Mouse (Mus musculus) WW6 (cell line): ENCODE measurements around the gene Zfp867.

Experiments
- DNase-seq: peaks from one replicate; pipeline ENCODE4 v3.0.0-alpha.2; 2013; ENCODE audit warnings: low read depth, low spot score

The Zfp867 gene

DNA sequence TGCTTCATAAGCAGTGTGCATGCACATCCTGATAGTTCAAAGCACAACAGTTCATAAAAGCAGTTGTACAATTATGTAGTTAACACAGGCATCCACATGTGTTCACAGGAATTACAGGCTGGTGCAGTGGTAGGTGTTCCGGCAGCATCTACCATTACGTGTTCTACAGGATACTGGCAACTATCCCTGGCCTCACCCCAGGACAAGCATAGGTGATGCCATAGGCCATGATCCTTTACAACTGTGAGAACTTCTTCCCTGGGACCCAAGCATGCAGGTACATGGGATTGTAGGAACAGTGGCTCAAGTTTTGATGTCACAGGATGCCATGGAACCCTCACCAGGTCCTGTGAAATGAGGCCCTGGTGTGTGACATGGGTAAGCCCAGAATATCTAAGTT is 11.8 kb downstream of the Zfp867 start:
- DNase-seq = no peak

- peak; percentile 34 for DNase-seq
These were observed 13.3 kb downstream of the Zfp867 start for GRCm38 (mm10) chr11:59458973-59459372.

DNA sequence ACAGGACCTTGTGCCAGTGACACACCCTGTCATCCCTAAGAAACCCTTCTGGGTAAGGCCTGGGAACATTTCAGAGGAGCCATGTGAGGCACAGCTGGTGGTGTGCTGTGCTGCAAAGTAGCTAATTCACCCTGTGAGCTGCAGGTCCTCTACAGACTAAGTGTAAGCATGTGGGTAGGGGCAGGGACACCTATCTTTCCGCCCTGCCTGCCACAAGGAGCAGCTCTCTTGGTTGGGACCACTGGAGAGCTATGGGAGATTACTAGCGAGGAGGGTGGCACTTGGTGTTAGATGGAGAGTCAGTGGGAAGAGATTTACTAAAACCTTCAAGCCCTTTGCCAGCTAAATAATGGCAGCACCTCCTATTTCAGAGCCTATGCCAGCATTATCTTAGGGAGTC is 15.4 kb downstream of the Zfp867 start:
- no peak for DNase-seq

DNA sequence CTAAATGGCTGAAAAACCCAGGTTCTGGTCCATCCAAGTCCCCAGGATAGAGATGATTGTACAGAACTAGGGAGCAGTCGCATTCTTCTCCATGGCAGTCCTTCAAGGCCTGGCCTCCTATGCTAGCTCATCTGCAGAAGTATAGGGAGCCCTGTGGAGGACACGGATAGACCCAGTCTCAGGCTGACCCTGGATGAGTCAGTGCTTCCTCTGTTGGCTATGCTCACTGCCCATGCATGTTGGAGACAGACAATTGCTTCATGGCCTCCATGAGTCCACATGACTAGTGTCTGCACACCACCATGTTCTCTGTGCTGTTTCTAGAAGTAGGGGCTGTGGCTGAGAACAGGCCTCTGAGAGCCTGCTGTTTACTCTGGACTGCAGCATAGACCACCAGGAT is 15.9 kb downstream of the Zfp867 start:
- DNase-seq = no peak

DNA sequence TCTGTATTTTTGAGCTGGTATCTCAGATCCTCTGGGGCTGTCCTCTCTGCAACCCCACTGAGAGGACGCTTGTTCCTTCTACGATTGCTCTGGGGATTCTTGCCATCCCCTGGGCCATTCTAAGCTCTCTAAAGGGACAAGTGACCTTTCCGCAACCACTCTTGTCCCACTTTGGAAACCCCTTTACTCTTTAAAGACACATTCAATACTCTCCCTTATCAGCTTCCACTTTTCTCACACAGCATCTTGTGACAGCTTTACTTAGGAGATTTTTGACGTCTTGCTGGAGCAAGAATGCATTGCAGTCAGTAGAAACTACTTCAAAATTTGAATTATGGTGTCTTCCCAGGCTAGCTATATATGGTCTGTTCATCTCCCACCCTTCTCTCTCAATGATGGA is 21.2 kb downstream of the Zfp867 start, which contains the start of gene Snap47:
Snap47 (minus strand) TSS at position 101 of the 400 bp plus-strand sequence.
- DNase-seq = no peak

- no peak for DNase-seq
These were observed 22.0 kb downstream of the Zfp867 start for GRCm38 (mm10) chr11:59450230-59450771.

- DNase-seq = peak; percentile 94
These were observed 22.5 kb downstream of the Zfp867 start, which contains the start of gene Jmjd4 for GRCm38 (mm10) chr11:59449741-59450229. TSS of gene Jmjd4 (plus strand) at chr11:59450045.

DNA sequence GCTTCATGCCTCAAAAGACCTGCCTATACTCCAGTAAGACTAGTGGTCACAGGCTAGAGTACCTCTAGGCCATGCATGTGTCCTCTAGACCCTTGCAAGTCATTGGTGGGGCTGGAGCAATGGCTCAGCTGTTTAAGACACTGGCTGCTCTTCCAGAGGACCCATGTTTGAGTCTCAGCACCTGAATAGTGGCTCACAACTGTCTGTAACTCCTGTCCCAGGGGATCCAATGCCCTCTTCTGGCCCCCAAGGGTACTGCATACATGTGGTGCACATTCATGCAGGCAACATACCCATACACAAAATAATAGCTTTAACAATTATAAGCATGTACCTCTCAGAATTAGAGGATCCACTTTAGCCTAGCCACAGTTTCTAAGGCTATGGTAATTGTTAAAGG is 29.2 kb downstream of the Zfp867 start:
- DNase-seq = no peak

- no peak for DNase-seq
These were observed 34.3 kb downstream of the Zfp867 start for GRCm38 (mm10) chr11:59437954-59438353.

DNA sequence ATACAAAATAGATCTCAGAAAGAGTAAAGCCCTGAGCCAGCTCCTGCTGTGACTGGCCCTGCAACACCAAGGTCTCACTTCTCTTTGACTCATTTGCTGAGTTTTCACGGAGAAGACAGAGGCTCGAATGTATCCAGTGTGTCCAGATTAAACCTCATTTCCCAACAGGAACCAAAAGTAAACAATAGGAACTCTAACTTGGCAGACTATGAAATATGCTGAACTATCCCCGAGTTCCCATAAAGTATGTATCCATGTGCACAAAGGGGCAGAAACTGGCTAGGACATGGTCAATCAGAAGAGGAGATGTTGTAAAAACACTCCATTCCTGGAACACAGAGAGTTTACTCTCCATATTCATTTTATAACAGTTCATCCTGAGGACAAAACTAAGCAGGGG is 40.0 kb downstream of the Zfp867 start:
- DNase-seq = no peak

DNA sequence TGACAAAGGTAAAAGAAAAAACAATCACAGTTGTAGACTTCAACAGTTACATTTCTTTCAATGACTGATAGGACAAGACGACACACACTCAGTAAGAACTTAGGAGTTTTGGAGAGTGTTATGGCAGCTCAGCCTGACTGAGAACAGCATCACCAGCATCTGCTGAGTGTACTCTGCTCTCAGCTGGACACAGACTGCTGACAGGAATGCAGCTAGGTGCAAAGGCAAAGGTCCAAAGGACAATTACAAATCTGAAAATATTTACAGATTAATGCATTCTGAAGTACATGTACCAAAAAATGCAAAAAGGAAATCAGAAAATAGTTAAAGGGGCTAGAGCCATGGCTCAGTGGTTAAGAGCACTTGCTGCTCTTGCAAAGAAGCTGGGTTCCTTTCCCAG is 42.3 kb downstream of the Zfp867 start:
- DNase-seq = no peak

DNA sequence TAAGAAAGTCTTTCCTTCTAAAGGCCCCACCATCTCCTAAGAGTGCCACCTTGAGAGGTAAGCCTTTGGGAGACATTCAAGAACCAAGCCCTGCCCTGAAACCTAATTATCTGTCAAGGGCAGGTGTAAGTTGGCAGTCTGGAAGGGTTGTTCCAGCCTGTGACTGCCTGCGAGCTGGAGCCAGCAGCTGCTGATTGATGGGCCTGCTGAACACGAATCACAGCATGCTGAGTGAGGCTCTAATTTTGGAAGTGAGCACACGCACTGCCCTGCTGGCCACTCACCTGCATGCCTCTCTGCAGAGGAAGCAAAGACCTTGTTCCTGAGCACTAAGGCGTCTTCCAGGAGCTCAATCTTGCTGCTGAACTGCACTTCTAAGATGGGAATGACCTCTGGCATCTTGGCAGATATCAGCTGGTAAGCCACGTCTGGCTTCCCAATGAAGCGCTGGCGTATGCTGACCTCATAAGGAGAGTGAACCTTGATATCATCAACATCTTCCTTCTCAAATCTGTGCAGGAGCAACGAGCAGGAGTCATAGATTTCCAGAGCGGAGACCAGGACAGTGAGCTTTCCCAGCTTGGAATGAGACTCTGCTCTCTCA is 44.1 kb downstream of the Zfp867 start:
- no peak for DNase-seq

GRCm38 (mm10) chr11:59425671-59426101 is 46.6 kb downstream of the Zfp867 start:
- DNase-seq = no peak

DNA sequence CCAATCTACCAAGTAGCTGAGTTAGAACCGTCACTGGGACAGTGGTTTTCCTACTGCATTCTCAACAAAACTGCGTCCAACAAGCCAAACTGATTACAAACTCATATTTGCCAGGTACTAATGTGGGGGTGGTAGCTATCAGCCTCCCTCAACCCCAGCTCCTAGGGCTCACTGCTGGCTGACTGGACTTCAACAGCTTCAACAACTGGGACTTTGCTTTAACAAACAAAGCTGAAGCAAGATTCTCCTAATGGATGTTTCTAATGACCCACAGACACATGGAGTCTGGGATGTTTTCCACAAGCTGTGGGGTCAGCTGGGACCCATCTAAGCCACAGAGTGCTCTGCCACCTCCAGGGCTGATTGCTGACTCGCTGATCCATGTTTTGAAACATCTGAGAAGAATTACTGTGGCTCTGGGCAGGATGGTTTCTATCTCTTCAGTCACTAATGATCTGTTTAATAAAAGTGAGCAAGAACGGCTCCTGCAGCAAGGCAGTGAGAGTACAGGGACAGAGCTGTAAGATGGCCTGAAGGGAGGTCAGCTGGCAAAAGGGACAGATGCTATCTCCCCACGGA is 49.2 kb downstream of the Zfp867 start:
- no peak for DNase-seq

DNA sequence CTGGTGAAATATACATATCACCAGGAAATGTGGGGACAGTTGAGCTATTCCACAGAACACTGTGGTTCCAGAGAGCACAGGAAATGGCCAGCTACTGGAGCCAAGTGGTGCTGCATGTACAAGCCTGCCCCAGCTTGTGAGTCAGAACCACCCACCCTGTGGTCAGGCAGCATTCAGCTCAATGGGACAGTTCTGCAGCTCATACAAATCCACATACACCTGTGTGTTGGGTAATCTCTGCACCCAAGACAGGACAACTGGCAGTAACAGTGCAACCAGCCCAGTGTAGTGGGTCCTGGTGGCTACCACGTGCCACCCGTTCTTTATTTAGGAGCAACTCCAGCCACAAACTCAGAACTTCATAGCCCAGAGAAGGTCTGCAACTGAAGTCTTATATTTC is 50.3 kb downstream of the Zfp867 start:
- no peak for DNase-seq

DNA sequence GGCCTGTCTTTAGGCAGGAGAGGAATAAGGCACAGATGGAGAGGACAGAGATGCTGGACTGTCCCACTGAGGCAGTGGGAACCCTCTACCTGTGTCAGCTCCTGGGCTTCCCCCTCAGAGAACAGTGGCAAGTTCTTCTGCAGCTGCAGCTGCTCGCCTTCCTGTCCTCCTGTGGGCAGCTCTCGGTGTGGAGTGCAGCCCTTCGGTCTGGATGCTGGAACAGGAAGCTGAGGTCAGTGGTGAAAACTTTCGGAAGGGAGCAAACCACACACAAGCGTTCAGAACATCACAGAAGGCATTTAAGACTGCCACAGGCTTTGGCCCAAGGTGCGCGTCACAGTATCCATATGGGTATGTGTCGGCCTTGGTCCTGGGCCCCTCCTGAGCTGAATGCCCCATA is 50.8 kb downstream of the Zfp867 start:
- no peak for DNase-seq

DNA sequence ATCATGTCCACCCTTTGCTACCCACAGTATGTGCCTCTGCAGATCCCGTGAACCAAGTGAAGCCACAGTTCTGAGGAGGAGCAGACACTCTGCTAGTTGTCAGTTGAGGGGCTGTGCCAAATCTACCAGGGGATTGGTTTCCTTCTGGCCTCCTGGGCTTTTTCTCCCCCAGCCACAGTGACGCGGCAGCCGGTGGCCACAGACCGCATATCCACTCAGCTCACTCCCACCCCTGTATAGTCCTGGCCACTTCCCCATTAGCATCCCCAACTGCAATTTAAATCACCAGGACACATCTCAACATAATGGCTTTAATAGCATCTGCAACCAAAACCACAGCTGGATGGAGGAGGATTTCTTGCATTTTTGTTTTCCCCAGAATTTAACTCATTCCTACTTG is 53.6 kb downstream of the Zfp867 start:
- no peak for DNase-seq

DNA sequence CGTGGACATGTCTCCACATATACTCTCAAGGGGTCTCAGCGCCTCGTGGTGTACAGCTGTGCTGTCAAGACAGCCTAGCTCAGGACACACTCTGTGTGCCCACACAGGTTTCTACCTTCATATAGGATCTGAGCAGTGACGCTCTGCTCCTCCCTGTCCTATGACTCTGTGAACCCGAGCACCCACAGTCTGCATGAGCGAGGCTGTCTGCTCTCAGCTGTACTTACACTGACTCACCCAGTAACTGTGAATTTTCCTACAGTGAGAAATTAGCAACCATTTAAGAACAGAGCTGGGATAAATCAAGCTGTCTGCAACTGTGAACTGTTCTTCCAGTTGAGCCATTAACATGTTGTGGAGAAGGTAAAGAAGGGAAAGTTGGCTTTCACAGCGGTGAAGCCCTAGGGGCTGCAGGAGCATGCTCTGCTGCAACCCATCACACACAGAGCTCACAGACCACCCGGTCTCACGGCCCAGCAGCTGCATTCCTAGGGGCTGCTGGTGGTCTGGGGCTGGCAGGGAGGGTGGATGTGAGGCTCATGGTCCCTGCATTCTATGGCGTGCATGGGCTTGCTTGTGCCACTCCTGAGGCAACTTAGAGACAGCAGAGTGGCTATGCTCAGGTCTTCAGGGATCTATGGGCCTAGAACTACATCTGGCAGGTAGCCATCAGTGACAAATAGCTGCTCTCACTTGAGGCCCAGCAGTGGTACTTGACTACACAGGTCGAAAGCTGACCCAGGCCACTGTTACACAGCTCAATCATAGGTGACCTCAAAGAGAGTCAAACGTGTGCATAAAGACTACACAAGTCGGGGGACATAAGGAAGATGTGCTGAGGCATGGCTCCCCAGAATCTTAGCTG is 59.0 kb downstream of the Zfp867 start:
- DNase-seq = no peak

DNA sequence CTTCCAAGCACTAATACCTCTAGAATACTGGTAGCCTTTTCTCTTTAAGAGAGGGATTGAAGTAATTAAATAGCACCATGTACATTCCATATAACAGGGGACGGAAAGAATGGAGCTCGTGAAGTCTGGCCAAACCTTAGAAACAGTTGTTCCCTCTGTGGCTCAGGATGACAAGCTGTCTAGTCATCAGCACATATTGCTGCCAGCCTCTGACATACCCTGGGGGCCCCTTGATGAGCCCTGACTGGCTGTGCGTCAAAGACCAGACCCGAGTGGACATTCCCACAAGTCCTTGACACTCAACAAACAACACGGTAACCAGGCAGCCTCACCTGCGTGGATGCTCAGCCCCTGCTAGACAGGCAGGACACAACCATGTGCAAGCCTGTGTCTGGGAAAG is 60.2 kb downstream of the Zfp867 start:
- DNase-seq = no peak
